Mouse (Mus musculus): Measurements from ENCODE around the gene Arid3c. TPM values are rescaled to one million over a fixed set of nuclear protein-coding genes. Genes with fewer than 3 reads are reported as not detected.
"Not testable (repeated sequence)": the region's sequence is repeated elsewhere in the genome, so short reads cannot be mapped to it uniquely, and the experiment has no call there.

The Arid3c gene
- polyA plus RNA-seq, 1 experiment from 2014 or later = 0.26 TPM

DNA sequence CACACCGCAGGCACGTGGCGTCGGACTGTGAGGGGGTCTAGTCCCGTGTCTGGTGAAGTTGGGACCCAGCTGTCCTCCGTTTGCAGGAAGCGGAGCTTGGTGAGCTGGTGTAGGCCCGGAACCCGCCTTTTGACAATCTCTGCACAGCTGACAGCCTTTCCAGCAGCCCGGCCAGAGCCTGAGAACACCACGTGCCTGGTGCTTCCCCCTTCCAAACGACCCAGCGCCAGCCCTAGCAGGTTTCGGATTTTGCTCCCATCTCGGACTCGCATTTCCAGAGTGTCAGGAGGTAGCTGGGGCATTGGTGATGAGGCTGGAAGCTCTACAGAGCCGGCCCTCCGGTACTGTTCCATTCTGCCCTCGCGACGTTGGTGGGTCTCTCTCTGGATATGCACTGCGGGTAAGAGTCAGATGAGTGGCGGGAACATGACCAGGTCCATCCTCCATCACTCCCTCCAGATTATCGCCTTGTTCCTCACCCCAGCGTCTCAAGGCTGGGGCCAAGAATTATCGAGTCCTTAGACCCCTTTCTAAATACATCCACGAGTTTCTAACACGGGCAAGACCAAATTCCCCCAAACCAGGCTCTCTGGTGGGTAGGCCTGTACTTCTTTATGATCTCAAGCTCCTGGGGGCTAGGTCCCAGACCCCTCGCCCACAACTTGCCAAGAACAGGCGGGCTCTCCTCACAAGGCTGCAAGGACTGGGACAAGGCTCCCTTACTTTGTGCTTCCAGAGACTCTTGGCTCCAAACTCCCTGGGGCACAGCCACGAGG, 18.3 kb downstream of the Arid3c start:
- ATAC-seq = peak; percentile 14
- peak overlapping the region; percentile 91 for H3K9ac ChIP-seq
- H3K9me3 ChIP-seq (replicated peaks) = no peaks in the 10 kb centered on the region
- H3K36me3 ChIP-seq (ENCODE audit: poor library complexity, severe bottlenecking) = peaks cover 38% of the 10 kb centered on the region
- H3K27me3 ChIP-seq = no peaks in the 10 kb centered on the region
- peak overlapping the region; percentile 83 for H3K4me3 ChIP-seq
- 48% methylated on average over 31 of the region's 31 CpGs for WGBS
- H3K4me1 ChIP-seq = peaks cover 42% of the 10 kb centered on the region
- peak overlapping the region; percentile 74 for H3K4me2 ChIP-seq
- peak overlapping the region; percentile 22 for H3K27ac ChIP-seq

DNA sequence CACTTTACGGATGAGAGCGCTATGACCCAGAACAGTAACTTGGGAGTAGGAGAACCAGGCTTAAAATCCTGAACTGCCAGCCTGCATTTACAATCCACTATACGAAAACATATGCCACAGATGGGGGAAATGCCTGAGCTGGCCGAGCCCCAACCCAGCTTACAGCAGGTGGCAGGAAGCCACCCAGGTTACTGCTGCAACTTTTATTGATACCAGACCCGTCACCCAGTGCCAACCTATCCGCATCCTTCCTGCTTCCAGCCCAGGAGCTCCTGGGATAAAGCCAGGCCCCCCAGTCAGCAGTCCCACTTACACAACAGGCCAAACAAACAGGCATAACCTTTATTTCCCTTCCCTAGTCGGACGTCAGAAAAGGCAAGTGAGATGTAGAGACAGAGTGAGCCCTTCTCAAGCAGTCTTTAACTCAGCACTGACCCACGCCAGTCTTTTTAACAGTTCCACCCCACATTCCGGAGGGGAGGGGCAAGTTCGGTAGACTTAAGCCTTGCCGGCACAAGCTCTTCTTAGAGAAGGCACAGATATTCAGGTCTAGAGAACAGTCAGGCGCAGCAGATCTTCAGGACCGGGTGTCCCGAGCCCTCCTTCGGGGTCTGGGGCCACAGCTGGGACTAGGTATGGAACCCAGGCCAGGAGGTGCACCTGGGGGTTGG, 19.1 kb downstream of the Arid3c start:
- 76% methylated on average over 16 of the region's 16 CpGs for WGBS

DNA sequence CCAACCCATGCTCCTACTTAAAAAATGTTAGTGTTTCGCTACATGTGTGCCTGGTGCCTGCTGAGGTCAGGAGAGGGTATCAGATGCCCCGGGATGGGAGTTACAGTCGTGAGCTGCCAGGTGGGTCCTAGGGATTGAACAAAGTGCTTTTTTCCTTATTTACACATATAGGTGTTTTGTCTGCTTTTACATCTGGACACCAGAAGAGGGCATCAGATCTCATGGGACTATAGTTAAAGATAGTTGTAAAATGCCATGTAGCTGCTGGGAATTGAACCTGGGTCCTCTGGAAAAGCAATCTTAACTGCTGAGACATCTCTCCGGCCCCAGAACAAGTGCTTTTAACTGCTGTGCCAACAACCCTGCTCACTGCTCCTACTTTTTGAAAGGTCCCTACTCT, 20.7 kb downstream of the Arid3c start:
- Histone ChIP-seq H3K27ac (no peak overlapping the region), H3K4me1 (peaks cover 66% of the 10 kb centered on the region), H3K9ac (no peak overlapping the region), H3K9me3 (replicated peaks) (no peaks in the 10 kb centered on the region), H3K27me3 (no peaks in the 10 kb centered on the region; the same call in 1 of the 2 replicates), H3K4me2 (no peak overlapping the region), H3K4me3 (no peak overlapping the region), H3K36me3 (ENCODE audit: poor library complexity, severe bottlenecking) (peaks cover 20% of the 10 kb centered on the region)
- WGBS = 72% methylated on average over 4 of the region's 4 CpGs
- no peak for ATAC-seq

More for the DNA sequence above, 19.1 kb downstream of the Arid3c start:
- H3K9me3 ChIP-seq (replicated peaks) = no peaks in the 10 kb centered on the region
- no peak overlapping the region for H3K27ac ChIP-seq
- H3K4me1 ChIP-seq = peaks cover 49% of the 10 kb centered on the region
- H3K27me3 ChIP-seq = no peaks in the 10 kb centered on the region
- peaks cover 31% of the 10 kb centered on the region for H3K36me3 ChIP-seq (ENCODE audit: poor library complexity, severe bottlenecking)
- H3K4me2 ChIP-seq = peak overlapping the region; percentile 74
- no peak for ATAC-seq
- H3K4me3 ChIP-seq = peak overlapping the region; percentile 83
- peak overlapping the region; percentile 91 for H3K9ac ChIP-seq

DNA sequence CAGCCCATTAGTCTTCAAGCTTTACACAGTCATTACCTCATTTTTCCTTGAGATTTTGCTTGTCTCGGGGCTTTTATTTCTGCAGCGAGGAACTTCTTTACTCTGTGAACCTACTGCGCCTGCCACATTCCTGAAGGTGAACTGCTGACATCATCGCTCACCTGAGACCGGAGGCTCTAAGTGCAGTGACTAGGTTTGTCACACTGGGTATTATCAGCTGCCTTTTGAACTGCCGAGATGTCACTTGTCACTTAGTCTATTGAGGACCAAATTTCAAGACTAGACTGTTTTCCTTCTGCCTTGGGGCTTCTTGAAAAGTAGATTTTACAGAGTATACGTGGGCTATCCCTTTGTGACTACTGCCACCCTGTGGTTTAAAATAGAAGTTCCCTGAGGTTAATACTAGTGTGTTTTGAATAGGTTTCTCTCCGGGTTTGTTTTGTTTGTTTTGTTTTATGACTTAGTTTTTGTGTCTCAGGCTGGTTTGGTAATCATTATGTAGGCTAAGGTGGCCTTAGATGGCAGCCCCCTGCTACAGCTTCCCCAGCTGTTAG, 22.7 kb downstream of the Arid3c start:
- peak; percentile 25; the same call in 1 of the 2 replicates for ATAC-seq
- WGBS = 40% methylated on average over 8 of the region's 8 CpGs
- Histone ChIP-seq H3K27ac (no peak overlapping the region; the same call in 1 of the 2 replicates), H3K9me3 (replicated peaks) (no peaks in the 10 kb centered on the region), H3K4me1 (peaks cover 66% of the 10 kb centered on the region), H3K4me2 (no peak overlapping the region), H3K27me3 (no peaks in the 10 kb centered on the region; the same call in 1 of the 2 replicates), H3K36me3 (ENCODE audit: poor library complexity, severe bottlenecking) (peaks cover 20% of the 10 kb centered on the region), H3K9ac (no peak overlapping the region), H3K4me3 (no peak overlapping the region)

DNA sequence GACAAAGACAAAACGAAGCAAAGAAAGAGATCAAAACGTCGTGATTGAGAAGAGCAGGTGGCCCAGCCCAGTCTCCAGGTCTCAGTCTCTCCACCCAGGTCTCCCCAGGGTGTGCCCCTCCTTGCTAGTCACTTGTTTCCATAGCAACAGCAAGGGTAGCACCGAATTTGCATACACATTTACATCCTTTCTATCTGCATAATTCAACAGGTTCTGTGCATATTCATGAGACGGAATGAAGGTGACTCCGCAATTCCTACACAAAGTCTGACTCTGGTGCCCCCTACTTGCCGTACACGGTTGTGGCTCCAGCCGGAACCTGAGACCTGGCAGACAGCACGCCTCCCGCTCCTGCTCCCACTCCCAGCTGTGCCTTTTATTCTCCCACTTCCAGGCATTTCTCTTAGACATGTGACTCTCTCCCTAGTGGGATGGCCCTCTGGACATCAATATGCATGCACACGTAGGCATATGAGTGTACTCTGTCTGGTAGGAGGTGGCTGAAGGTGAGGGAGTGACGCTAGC, 23.9 kb downstream of the Arid3c start:
- Histone ChIP-seq H3K9me3 (replicated peaks) (no peaks in the 10 kb centered on the region), H3K9ac (no peak overlapping the region), H3K27me3 (no peaks in the 10 kb centered on the region; the same call in 1 of the 2 replicates), H3K4me1 (peaks cover 59% of the 10 kb centered on the region), H3K4me2 (peak overlapping the region; percentile 48), H3K4me3 (0 out of 2 replicates have a peak overlapping the region, but pooled peaks have one; percentile 4), H3K36me3 (ENCODE audit: poor library complexity, severe bottlenecking) (peaks cover 17% of the 10 kb centered on the region), H3K27ac (peak overlapping the region; percentile 61; the same call in 1 of the 2 replicates)
- WGBS = under 1% methylated on average over 13 of the region's 13 CpGs
- peak; percentile 85 for ATAC-seq

DNA sequence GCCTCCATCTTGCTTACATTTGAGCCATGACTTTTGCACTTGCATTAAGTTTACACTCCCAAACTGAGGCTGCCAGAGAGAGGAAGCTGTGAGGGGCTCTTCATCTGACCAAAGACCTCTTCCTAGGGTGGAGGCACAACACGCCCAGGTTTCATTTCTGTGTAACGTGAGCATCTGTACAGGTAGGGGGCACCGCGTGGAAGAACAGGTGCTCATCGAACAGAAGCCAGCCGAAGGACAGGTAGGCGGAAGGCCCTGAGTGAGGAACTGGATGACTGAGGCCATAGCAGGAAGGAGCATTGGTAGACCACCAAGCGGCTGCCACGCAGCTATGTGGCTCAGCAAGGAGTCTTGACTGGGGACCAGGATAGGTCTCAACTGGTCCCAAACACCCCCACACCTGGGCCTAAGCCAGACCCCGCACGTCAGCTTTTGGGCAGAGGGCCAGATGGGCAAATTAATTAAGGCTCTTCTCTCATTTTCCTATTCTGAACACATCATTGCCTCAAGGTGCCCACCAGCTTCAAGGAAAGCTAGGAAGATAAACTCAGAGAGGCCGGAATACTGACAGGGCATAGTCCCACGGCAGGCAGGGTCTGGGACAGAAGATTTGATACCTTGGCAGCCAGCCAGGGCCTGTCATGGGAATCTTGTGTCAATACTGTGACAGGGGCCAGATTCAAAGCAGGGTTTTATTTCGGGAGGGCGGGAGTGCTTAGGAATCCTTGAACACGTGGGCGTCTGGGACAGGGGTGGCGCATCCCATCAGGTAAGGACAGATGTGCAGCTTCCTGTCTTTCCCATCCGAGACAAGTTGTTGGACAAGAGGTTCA, 24.8 kb downstream of the Arid3c start:
- WGBS = 51% methylated on average over 19 of the region's 19 CpGs
- Histone ChIP-seq H3K27ac (peak overlapping the region; percentile 61; the same call in 1 of the 2 replicates), H3K4me2 (peak overlapping the region; percentile 48), H3K9me3 (replicated peaks) (no peaks in the 10 kb centered on the region), H3K4me1 (peaks cover 50% of the 10 kb centered on the region), H3K4me3 (0 out of 2 replicates have a peak overlapping the region, but pooled peaks have one; percentile 4), H3K9ac (peak overlapping the region; percentile 26; the same call in 1 of the 2 replicates), H3K36me3 (ENCODE audit: poor library complexity, severe bottlenecking) (peaks cover 8% of the 10 kb centered on the region), H3K27me3 (no peaks in the 10 kb centered on the region; the same call in 1 of the 2 replicates)
- no peak for ATAC-seq

DNA sequence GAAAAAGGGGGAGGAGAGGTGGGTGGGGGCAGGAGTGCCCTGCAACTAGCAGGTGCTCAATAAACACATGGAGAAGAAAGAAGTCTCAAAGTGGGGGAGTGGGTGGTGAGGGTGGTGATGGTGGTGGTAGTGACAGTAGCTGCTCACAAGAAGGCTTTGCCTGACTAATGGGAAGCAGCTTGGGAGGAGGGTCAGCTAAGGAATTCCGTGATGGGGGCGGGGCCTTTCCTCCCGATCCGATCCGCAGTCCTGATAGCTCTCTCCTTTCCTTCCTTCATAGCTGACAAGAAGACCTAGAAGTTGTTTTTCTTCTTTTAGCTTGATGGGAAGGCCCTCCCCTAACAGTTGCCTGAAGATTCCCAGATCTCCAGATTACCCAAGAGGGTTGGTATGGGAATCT, 26.3 kb downstream of the Arid3c start:
- no peaks in the 10 kb centered on the region; the same call in 1 of the 2 replicates for H3K27me3 ChIP-seq
- H3K4me2 ChIP-seq = no peak overlapping the region
- H3K4me3 ChIP-seq = no peak overlapping the region
- ATAC-seq = no peak
- WGBS = 7% methylated on average over 5 of the region's 5 CpGs
- H3K9ac ChIP-seq = no peak overlapping the region
- H3K36me3 ChIP-seq (ENCODE audit: poor library complexity, severe bottlenecking) = no peaks in the 10 kb centered on the region
- H3K9me3 ChIP-seq (replicated peaks) = no peaks in the 10 kb centered on the region
- H3K4me1 ChIP-seq = peaks cover 42% of the 10 kb centered on the region
- H3K27ac ChIP-seq = no peak overlapping the region

DNA sequence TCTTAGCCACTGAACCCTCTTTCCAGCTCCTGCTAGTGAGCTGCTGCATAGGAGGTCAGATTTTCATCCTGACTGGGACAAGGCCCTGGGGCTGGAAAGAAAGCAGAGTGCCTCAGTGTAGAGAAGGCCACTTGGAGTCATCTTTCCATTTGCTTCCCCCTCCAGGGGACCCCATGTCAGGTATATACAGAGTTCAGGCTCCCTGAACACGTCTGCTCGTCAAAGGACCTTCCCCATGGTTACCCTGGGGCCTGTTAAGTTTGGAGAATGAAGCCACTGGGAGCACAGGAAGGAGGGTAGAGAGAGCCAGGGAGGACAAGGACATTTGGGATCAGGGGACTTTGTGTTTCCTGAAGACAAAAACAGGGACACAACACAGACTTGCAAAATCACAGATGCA, 28.7 kb downstream of the Arid3c start:
- not testable (repeated sequence) for H3K27ac ChIP-seq; H3K27me3 ChIP-seq; H3K4me3 ChIP-seq; H3K9ac ChIP-seq; H3K9me3 ChIP-seq (replicated peaks); ATAC-seq; H3K36me3 ChIP-seq (ENCODE audit: poor library complexity, severe bottlenecking); H3K4me2 ChIP-seq
- peaks cover 31% of the 10 kb centered on the region for H3K4me1 ChIP-seq
- 61% methylated on average over 2 of the region's 2 CpGs for WGBS

DNA sequence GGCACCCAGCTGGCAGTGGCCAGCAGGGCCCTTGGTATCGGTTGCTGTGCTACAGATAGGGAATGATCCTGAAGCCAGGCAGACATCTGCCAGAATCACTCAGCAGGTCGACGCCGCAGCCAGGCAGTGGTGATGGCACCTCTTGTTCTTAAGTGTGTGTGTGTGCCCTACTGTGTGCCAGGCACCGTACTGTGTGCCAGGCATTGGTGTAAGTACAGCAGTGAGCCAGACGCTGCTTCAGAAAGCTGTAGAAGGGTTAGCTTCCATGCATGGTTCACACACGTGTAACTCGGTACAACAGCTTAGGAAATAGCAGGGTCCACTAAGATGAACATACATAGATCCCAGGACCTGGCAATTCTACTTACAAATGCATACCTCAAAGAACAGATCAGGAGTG, 30.7 kb downstream of the Arid3c start:
- not testable (repeated sequence) for H3K27me3 ChIP-seq; H3K4me2 ChIP-seq; H3K36me3 ChIP-seq (ENCODE audit: poor library complexity, severe bottlenecking); H3K4me3 ChIP-seq; ATAC-seq; H3K9ac ChIP-seq; H3K9me3 ChIP-seq (replicated peaks); H3K27ac ChIP-seq
- 81% methylated on average over 5 of the region's 8 CpGs for WGBS
- H3K4me1 ChIP-seq = peaks cover 11% of the 10 kb centered on the region; the same call in 1 of the 2 replicates

DNA sequence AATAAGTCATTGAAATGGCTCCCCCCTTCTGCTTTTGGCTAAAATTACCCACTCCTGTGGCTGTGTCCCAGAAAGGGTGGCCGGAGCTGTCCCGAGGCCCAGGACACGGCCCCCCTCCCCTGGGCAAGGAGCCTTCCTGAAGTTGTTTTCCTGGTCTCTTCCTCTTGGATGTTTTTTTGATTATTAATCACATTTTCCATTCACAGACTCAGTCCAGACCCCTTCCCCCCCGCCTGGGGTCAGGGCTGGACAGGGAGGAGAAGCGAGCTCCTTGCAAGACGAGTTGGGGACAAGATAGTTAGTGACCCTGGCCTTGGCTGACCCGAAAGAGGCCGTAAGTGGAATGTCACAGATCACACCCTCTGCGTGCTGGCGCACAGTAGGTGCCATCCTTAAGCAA, 31.2 kb downstream of the Arid3c start, which contains the start of gene Il11ra1:
Il11ra1 (plus strand) TSS at position 207 of the 400 bp plus-strand sequence.
- H3K4me3 ChIP-seq; H3K36me3 ChIP-seq (ENCODE audit: poor library complexity, severe bottlenecking); H3K27ac ChIP-seq; ATAC-seq; H3K9ac ChIP-seq; H3K4me1 ChIP-seq; H3K27me3 ChIP-seq; H3K9me3 ChIP-seq (replicated peaks): not testable (repeated sequence)
- H3K4me2 ChIP-seq = 0 out of 2 replicates have a peak within 1 kb of the TSS, but pooled peaks have one; percentile 34
- WGBS = 93% methylated on average over 10 of the region's 10 CpGs

DNA sequence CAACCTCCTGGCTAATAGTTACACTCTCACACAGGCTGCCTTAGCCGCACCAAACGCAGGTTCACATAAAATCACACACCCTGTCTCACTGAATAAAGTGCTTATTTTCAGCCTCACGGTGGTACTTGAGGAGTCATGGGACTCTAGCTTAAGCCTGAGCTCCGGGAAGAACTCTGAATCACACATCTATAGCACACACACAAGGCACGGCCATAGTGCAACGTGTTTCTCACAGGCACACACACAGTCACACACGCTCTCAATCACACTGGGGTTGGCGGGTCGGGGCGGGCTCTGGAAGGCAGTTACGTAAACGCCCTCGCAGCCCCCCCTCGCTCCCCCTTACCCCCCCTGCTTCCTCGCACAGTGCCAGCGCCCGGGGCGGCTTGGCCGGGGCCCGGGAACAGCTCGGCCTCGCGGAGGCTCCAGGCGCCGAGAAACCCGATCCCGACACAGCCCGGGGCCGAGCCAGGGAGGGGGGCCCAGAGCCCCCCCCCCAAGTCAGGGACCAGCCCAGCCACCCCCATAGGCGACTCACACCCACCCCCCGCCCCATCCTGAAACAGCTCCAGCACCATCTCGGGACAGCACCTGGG, 32.4 kb downstream of the Arid3c start:
- H3K27ac ChIP-seq; H3K9ac ChIP-seq; H3K4me1 ChIP-seq; H3K9me3 ChIP-seq (replicated peaks); H3K36me3 ChIP-seq (ENCODE audit: poor library complexity, severe bottlenecking); H3K4me3 ChIP-seq; ATAC-seq; H3K27me3 ChIP-seq: not testable (repeated sequence)
- WGBS = 6% methylated on average over 19 of the region's 32 CpGs
- peak overlapping the region; percentile 34 for H3K4me2 ChIP-seq
